In the genomic region with DNA sequence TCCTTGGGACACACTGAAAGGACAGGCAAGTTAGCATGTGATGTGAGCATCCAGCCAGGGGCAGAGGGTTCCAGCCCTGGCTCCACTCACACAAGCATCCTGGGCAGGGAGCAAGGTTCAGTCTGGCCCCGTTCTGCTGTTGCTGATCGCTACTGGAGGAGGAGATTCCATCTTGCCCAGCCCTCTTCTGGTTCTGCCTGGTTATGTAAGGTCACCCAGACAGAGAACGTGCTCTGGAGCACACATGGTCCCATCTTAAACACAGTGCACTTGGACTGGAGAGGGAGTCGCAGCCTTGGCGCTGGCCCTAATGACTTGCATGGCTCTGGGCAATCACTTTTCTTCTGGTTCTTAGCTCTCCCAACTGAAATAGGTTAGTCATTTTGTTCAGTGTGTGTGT, we compare ENCODE assay signal across 10 mouse cellular contexts.
DNase-seq lines count a peak whose midpoint lies in the region.
"Had no signal": no experiment of that assay in that cellular context is flagged by ENCODE, and none has a peak within 500 bp of the region (broad histone marks: within the 10 kb centered on the region; RNA-seq: fewer than 3 reads in every experiment).

No protein-coding gene starts in this region.

- DNase-seq in cerebellum, adult 11-12 months = peak; percentile 37
- no peak for DNase-seq in cerebellum, adult 11 months
- peak; percentile 12 to 22 for DNase-seq in heart, postnatal 36 days
- no peak for DNase-seq in heart, postnatal 14 days
- peak; percentile 53 for DNase-seq in lung, postnatal 36 days
- DNase-seq in lung, postnatal 4 days = no peak
- peak; percentile 65 to 74 for DNase-seq in kidney, postnatal 36 days
- DNase-seq in layer of hippocampus, adult 18-20 months (ENCODE audit: low spot score in 2 of 2) = no peak
- DNase-seq: cerebellum, postnatal 10 days; thymus, adult 2 months had no signal

- intact Hi-C loops in heart, postnatal 36 days (cut with DNase I) = loop anchor here (10.0 kb wide), 1 partner anchor 253 kb away; no protein-coding TSS in a partner anchor
- intact Hi-C loops in heart, postnatal 14 days (cut with DNase I) = loop anchor here (5.0 kb wide), 1 partner anchor 150 kb away; no protein-coding TSS in a partner anchor

Comparison
In these comparisons a context has a peak if more than half of its experiments do, and no peak if none do; other contexts are left out.
1. DNase-seq: peak in cerebellum, adult 11-12 months (single experiment), heart, postnatal 36 days (2 of 2), lung, postnatal 36 days (single experiment) and kidney, postnatal 36 days (2 of 2); none in cerebellum, adult 11 months (single experiment), heart, postnatal 14 days (0 of 2), lung, postnatal 4 days (0 of 2) and layer of hippocampus, adult 18-20 months (0 of 2).